Mouse (Mus musculus) T-helper 1 cell (primary cell): ENCODE measurements at regions not wholly inside any gene's neighbourhood (a gene's known extent, or its start where the extent isn't known, plus 50 kb on each side); places are given as distances from the start of the nearest gene placed in this dataset.

Experiments used
- in situ Hi-C: fragments of 300-600 bp; cut with MboI, MseI; formaldehyde crosslinking; loops from one replicate; pipeline ENCODE4 v1.15.1; 2025; ENCODE audit warnings: high pct_unique_total_duplicates

DNA sequence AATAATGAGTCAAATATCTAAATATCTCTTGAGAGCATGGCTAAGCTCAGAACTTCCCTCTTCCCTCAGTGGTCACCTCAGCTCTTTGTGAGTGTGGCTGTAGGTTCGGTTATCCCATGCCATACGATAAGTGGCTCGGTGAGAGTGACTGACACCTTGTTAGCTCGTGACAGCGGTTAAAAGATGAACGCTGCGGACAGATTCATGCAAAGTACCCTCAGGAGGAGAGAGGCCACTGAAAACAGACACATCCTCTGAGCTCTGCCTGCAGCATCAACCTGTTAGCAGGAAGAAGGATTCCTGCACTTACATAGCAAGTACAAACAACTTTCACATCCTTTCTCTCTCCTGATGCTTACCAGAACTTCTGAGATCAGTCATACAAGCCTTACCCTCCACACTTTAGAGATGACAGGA lies 163.2 kb upstream of the Bcl6 start:
- in situ Hi-C loops: loop anchor here (25.0 kb wide), 1 partner anchor 1110 kb away; no protein-coding TSS in a partner anchor

DNA sequence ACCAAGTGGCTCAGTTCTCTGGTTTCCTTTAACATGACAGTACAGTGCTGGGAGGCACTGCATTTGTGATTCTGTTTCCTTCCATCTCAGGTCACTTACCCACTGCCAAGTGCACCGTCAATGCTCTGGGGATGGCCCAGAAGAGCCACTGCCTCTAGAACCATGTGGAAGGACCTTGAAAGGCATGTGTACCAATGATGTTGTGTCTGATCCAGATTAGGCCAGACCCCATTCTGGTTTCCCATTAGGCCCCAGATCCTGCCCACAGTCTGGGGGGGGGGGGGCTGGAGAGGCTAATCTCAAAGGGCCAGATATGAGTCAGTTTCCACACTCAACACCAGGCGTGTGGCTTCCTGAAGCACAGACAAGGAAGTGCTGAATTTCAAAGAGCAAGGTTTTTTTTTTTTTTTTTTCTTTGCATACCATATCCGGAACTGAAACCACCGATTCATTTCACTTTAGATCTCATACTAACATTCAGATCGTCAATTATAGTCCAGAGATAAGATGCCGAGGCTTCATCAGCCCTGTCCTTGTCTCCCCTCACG lies 162.6 kb upstream of the Bcl6 start:
- in situ Hi-C loops: loop anchor here (25.0 kb wide), 1 partner anchor 1111 kb away; no protein-coding TSS in a partner anchor

DNA sequence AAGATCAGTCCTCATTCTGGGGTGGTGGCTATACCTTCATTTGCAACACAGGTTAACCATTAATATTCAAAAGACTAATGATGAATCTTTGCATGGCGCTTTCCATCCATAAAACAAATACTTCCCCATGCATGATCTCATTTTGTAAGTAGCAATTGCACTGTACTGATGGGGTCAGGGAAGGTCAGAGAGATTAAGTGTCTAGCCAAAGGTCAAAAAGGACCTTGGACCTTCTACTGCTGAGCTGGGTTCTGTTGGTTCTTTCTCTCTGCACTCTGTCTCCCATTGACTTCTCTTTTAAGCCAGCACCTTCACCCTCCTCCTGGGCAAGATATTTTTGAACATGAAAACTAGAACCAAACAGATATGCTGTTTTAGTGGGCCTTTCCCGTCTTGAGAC lies 161.9 kb upstream of the Bcl6 start:
- in situ Hi-C loops: loop anchor here (25.0 kb wide), 1 partner anchor 1112 kb away; no protein-coding TSS in a partner anchor

DNA sequence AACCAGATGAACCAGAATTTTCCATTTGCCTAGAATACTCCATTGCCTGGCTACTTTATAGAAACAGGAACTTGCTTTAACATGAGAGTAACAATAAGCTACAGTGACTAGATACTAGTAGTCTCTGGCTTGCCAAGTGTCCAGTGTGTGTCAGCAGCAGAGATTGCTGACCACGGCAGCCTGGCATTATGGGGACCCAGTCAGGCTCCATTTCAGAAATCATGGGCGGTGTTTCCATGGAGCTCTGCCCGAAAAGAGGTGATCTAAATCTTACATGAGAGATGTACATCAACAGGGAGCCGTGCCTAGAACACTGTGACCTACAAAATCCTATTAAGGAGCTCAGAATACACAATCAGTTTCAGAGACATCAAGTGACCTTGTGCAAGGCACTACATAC lies 160.8 kb upstream of the Bcl6 start:
- in situ Hi-C loops: no loop called here

DNA sequence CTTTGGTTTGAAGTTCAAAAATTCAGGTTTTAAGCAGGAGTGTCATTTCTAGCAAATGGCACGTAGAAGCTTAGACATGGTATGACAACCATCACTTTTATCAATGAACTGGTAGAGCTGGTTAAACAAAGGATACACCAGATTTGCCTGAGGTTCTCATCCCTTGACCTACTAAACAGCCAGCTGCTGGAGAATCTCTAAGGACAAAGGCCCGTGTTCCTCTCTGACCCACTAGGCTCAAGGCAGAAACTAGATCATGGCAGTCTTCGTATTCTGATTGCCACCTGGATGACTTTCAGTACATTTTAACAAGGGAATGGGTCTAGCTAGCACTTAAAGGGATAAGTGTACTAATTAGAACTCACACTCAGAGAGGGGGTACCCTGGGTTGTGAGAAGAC lies 155.2 kb upstream of the Bcl6 start:
- in situ Hi-C loops: no loop called here

DNA sequence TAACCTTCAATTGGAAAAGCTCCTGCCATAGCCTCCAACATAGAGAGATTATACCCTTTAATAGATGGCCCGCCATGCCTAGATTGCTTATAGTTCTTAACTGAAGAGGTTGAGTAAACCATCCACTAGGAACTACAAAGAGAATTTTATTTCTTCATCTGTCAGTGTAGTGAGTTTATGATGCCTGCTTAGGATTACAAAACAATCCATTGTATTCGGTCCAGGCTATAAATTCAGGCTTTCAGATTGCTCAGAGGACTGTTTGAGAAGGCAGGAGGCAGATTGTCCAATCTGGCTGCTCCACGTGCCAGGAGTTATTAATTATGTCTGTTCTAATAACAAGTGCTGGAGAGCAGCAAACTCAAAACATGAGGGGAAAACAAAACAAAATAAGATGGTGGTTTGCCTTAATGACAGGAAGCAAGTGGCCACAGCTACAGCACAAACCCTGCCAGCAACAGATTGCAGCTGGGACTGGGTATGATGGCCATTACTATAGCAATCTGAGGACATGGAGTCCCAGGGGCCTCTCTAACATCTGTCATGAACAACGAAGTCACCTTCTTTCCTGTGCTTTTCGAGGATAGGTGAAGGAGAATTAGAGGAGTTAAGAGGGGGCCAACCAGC lies 154.4 kb upstream of the Bcl6 start:
- in situ Hi-C loops: no loop called here

DNA sequence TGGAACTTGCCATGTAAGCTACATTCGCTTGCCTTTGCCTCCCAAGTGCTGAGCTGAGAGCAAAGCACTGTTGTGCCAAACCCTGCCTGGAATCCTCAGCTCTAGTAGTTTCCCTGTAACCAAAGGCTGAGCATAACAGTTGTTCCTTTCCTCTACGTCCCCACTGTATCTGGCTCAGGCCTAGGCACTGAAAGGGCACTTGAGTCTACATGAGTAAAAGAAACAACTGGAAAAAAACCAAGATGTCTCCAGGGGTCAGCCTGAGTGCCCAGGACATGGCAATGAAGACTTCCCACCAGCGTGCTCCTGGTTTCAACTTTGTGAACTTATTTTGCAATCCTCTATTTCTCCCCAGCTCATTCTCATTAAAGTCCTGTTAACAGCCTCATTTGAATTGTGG lies 150.5 kb upstream of the Bcl6 start:
- in situ Hi-C loops: no loop called here

DNA sequence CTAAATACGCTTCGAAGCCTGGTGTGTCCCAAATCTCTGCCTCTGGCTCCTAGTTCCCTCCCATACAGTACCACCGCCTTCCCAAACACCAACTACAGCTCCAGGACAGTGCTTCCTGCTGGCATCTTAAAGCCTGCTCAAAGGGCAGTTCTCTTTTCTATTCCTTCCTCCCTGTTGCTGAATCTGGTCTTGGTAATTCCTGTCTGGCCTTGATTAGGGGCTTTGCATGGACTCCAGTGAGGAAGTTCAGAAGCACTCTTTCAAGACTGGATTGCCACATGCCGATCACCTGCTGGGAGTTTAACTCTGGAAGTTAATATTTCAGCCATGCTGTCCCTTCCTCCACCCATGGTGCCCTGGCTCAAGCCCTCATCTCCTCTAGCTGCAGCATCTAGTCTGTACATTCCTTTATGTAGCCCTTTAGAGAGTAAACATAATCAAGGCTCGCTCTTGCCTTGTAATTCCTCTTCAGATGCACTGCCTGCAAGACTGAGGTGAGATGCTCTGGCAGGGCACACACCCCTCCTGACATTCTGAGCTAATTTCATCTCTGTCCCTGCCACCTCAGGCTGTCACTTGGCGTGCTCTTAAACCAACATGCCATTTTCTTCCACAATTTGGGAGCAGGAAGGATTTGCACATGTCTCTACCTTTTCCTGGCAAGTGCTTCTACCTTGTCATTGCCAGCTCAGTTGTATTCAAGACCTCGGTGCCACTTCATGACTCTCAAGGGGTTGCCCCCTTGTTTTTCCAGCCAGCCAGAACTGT lies 148.8 kb upstream of the Bcl6 start:
- in situ Hi-C loops: no loop called here

DNA sequence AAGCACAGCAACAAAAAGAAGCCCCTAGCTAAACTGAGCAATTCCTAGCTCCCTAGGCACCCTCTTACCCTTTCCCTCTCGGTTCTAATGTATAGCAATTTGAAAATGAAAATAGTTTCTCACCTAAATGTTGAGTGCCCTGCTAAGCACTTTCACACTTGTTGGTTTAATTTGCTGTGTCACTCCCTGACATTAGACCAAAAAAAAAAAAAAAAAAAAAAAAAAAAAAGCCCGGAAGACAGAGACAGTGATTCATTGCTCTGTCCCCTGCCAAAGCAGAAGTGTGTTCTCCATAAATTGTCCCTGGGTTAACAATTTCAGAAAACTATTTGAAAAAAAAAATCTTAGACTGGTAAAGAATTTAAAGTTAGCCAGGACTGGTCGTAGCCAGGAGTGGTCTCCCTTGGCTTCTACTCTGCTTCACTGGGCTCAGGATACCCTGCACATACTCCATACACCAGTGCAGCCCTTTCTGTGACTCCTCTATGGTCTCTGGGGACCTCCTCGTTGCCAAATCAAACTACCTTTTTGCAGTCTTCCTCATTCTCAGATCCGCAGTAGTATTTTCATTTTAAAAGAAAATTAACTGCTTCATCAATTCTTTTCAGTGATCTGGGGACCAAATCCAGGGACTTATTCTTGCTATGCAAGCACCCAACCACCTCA lies 148.0 kb upstream of the Bcl6 start:
- in situ Hi-C loops: no loop called here

DNA sequence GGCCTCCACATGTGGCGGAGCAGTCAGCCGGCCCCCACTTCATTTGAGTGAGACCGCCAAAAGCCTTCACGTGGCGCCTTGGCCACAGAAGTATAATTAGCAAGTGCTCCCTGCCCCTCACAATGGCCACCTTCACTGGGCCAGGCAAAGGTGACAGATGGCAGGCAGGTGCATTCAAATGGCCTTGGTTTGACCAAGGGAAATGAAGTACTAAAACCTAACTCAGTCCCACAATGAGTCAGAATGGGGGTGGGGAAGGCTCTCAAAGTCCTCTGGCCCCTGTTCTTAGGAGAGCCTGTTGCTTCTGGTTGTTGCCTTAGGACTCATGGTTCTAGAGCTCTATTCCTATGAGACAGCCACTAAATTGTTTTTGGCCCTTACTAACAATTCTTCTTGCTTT lies 147.2 kb upstream of the Bcl6 start:
- in situ Hi-C loops: no loop called here

DNA sequence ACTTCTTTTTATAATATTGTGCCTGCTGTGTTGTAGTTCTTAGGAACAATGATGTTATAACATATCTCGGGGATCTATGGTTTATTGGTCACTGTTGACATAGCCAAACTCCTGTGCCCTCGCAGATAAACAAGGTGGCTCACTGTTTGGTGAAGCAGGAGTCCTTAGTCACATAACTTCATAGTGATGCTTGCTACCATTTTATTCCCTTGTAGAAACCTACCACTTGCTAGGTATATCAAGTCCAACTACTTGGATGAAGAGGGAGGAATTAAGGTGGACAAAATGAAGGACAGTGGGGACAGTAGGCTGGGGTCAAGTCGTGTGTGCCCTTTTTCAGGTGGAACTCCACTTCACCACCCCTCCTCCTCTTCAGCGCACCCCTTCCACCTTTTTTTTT lies 146.7 kb upstream of the Bcl6 start:
- in situ Hi-C loops: no loop called here

DNA sequence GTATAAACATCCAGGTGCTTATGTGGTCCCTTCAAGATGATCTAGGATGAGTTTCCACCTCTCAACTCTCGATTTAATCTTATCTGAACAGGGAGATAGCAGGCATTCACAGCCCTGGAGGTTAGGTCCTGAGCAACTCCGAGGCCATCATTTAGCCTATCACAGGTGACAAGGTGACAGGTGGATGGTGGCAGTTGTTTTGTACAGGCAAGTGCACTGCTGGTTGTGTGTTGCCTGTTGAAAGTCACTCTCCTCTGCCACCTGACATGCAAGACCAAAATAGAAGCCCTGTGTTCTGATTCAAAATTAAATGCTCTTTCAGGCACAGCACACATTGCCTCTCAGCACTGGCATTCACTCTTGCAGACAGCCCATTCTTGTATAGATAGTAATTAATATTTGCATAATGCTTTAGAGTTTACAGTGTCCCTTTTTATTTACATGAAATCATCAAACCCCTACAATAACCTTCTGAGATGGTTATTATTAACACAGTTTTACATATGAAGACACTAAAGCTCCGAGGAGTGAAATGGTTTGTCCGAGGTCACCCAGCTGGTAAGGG lies 145.9 kb upstream of the Bcl6 start:
- in situ Hi-C loops: no loop called here

DNA sequence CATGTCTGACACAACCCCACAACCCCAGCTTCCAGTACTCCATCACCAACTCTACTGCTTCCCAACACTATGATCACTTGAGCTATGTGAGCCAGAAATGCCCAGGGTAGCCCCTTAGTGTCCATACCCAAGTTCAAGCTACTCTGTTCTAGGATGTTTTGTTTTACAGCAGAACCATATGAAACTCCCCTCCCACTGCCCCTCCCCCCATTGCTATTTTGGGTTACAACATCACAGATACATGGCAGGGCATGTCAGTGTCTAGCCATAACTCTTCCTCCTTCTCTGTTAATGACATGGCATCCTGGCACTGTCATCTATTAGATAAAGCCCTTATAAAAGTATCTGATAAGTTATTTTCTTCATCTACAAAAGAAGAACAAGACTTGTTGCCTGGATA lies 142.0 kb upstream of the Bcl6 start:
- in situ Hi-C loops: no loop called here

DNA sequence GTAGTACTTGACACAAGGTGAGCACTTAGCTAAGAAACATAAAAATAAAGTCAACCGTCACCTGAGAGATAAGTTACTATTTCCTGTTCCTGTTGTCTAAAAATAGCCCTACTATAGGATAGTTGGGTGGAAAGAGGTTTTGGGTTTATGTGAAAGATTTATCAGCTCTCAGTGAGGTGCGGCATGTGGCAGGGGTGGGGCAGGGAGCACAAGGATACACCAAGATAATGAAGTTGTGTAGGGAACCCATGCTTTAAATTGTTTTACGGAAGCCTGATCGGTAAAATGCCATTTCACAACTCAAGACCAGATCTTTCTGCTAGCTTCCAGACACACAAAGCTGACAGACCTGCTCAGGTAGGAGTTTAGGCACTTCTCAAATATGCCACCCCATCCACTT lies 141.0 kb upstream of the Bcl6 start:
- in situ Hi-C loops: no loop called here

DNA sequence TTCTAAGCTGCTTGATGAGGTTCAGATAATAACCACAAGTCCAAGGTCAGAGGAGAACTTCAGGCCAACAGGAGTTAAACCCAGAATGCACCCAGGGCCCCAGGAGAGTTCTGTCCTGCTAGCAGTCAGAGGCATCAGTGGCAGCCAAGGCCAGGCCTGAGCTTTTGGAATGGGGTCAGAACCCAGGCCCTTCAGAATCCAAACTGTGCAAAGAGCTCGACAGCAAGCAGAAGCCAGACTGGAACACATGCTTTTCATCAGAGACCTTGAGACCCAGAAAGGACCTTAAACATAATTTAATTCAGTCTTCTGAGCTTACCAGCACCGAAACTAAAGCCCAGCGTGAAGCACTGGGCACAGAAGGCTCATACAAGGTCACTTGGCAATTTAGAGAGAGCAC lies 139.9 kb upstream of the Bcl6 start:
- in situ Hi-C loops: no loop called here

DNA sequence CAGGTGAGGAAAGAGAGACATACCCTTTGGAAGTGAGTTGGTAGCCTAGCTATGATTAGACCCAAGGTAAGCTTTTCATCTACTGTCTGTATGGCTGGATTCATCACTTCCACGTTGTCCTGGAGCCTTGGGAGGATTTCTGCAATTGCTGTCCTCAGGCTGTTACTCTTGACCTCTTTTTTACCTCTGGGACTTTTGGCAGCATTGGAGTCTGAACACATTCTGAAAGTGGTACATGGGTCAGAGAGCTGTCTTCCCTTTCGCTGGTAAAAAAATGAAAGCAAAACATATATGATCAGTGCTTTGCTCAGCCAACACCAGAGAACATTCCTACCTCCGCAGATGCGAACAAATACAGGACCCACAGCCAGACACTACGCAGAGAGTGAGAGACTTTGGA lies 136.1 kb upstream of the Bcl6 start:
- in situ Hi-C loops: no loop called here

DNA sequence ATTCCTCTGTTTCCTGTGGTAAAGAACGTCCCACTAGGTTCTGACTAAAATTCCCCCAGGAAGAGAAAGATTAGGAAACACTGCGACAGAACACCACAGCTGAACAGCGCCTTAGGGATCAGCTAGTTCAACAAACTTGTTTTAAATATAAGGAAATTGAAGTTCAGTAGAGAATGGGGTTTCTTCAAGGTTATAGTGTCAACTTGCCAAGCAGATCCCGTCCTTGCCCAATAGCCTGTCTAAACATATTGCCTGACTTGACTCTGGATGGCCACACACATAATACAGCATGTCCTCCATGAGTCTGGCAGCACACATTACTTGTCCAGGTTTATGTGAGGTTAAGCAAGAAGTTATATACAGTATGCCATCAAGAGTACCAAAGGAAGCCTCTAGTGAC lies 135.4 kb upstream of the Bcl6 start:
- in situ Hi-C loops: no loop called here

DNA sequence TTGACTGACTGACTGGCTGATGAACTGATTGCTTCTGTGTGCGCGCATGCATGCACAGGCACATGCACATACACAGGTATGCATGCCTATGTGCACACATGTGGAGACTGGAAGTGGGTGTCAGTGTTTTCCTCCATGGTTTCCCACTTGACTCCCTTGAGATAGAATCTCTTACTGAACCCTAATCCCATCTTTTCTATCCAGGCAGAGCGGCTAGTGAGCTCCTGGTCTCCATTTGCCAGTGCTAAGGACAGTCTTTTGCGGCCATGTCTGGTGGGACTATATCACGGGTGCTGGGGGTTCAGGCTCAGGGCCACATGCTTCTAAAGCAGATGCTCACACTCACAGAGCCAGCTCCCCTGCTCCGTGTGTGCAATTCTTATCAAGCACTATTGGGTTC lies 133.0 kb upstream of the Bcl6 start:
- in situ Hi-C loops: no loop called here

DNA sequence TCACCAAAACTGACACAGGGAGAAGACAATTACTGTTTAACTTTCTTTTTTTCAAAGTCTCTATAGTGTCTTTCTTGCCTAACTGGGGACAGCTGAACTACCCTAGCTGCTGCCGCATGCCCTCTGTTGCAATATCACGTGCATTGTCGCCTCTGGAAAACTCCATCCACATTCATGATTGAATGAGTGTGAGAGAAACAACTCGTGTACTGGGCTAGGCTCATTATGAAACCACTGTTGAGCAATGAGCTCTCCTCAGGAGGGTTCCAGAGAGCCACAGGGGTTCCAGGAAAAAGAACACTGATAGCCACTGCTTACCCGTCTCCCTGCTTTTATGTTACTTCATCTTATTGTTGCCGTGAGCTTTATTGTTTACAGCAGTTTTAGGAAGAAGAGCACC lies 132.2 kb upstream of the Bcl6 start:
- in situ Hi-C loops: no loop called here

DNA sequence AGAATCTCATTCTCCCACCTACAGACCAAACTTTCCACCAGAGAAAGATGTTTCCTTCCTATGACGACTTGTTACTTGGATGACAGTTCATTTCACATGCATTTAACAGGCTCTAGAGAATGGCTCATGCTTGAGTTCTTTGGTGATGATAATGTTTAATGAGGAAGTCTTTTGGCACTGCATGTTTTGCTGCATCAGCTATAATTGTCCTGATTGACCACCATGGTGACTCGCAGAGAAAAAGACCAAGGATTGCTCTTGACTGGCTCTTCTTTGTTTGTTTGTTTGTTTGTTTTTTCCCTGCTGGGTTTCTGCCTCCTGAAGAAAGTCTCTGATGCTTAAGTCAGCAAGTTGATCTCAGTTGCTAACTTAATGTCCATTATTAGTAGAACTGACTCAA lies 129.8 kb upstream of the Bcl6 start:
- in situ Hi-C loops: no loop called here

DNA sequence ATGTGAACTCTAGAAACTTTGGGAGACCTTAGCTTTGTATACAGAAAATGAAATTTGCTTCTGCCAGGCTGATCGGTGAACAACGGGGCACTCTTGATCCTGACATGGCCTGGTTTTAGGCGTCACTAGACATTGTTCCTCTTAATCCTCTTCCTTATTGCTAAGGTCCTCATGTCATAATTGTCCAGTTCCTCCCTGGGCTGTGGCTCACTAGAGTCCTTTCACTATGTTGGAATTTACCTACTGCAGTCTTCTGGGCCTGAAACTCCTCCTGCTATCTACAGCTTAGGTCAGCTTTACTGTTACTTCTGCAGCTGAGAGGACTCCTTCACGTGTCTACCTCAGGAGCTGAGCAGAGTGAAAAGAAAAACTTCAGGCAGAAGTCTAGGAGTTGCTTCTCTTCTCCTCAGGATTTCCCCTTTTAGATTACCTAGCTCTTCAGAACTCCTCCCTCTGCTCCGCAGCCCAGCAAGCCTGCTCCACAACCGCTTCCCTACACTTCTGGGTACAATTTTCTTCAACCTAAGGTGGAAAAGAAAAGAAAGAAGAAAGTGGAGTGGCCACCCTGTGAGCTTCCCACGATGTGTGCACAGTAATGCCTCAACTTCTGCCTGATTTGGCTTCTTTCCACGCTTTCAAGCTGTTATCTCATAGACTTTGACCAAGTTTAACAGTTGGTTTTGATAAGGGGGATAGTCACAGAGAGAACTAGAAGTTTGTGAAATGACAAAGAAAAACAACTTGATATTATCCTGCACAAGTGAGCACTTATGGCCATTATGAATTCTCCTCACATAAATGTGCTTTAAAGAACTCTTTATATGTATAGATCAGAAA lies 114.4 kb upstream of the Bcl6 start:
- in situ Hi-C loops: no loop called here
